Mouse (Mus musculus): ENCODE data around the gene Rgs11. TPM values are rescaled to one million over a fixed set of nuclear protein-coding genes. Genes with fewer than 3 reads are reported as not detected.

The Rgs11 gene
- polyA plus RNA-seq, 1 experiment from 2014 or later: 2.6 TPM

DNA sequence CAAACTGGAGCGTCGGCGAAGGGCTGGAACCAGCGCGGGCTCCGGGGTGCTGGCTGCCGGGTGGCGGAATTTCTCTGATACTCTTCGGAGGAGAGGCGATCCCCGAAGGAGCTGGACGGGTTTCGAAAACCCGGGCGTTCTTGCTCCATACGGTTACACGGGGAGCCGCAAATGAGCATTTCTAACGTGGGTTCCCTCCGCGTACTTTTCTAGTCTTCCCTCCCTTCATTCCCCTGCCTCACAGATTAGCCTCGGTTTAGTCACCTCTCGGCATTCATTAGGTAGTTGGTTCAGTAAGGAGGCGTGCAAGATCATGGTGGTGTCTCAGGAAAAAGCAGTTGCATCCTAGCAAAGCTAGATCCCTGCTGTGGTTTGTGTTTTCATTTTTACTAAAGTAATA, 50.6 kb downstream of the Rgs11 start:
- WGBS: under 1% methylated on average over 24 of the region's 24 CpGs
- peaks cover 2% of the 10 kb centered on the region; the same call in 1 of the 2 replicates for H3K36me3 ChIP-seq (ENCODE audit: control insufficient read depth, insufficient read depth, low read length)
- peak overlapping the region; percentile 63 for H3K4me2 ChIP-seq (replicated peaks; ENCODE audit: low read depth, low read length)
- DNase-seq (ENCODE audit: low spot score) (no peak), ATAC-seq (ENCODE audit: low FRiP score) (no peak)
- H3K27me3 ChIP-seq (ENCODE audit: control insufficient read depth, insufficient read depth, low read length): no peaks in the 10 kb centered on the region
- H3K27ac ChIP-seq (ENCODE audit: low read depth, low read length): peak overlapping the region; percentile 97
- H3K4me3 ChIP-seq (ENCODE audit: low read depth, low read length): peak overlapping the region; percentile 86
- H3K9ac ChIP-seq (ENCODE audit: low read depth, low read length): peak overlapping the region; percentile 94
- H3K4me1 ChIP-seq (replicated peaks; ENCODE audit: control insufficient read depth, insufficient read depth, low read length): peaks cover 2% of the 10 kb centered on the region; the same call in 1 of the 2 replicates
- no peaks in the 10 kb centered on the region for H3K9me3 ChIP-seq (ENCODE audit: control insufficient read depth, low read length)

DNA sequence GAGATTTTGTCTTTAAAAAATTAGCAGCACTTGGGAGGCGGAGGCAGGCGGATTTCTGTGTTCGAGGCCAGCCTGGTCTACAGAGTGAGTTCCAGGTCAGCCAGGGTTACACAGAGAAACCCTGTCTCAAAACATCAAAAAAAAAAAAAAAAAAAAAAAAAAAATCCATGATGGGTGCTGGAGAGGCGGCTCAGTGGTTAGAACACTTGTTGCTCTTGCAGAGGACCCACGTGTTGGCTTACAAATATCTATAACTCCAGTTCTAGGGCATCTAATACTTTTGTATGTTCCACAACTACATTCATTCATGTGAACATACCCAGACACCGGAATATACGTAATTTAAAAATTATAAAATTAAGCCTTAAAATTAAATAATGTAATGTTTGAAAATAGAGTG, 52.6 kb downstream of the Rgs11 start:
- H3K4me3 ChIP-seq (ENCODE audit: low read depth, low read length): no peak overlapping the region
- DNase-seq (ENCODE audit: low spot score) (peak; percentile 20), ATAC-seq (ENCODE audit: low FRiP score) (no peak)
- no peak overlapping the region for H3K27ac ChIP-seq (ENCODE audit: low read depth, low read length)
- peaks cover 2% of the 10 kb centered on the region; the same call in 1 of the 2 replicates for H3K4me1 ChIP-seq (replicated peaks; ENCODE audit: control insufficient read depth, insufficient read depth, low read length)
- H3K9me3 ChIP-seq (ENCODE audit: control insufficient read depth, low read length): no peaks in the 10 kb centered on the region
- no peak overlapping the region for H3K4me2 ChIP-seq (replicated peaks; ENCODE audit: low read depth, low read length)
- H3K27me3 ChIP-seq (ENCODE audit: control insufficient read depth, insufficient read depth, low read length): no peaks in the 10 kb centered on the region
- H3K36me3 ChIP-seq (ENCODE audit: control insufficient read depth, insufficient read depth, low read length): peaks cover 8% of the 10 kb centered on the region
- H3K9ac ChIP-seq (ENCODE audit: low read depth, low read length): no peak overlapping the region
- WGBS: 95% methylated on average over 7 of the region's 7 CpGs

Other genes with a start within 250 kb of the Rgs11 start
- gene Capn15, start 217.2 kb upstream of the Rgs11 start, polyA plus RNA-seq (2014; fragmentation: Nextera tagmentation; extraction: Ambion mirVana): 19.5 and 20.3 TPM in 2 replicates
- 19.6 and 20.4 TPM in 2 replicates for gene Rab11fip3, start 133.4 kb upstream of the Rgs11 start, polyA plus RNA-seq (2014; fragmentation: Nextera tagmentation; extraction: Ambion mirVana)
- gene Decr2, start 112.6 kb upstream of the Rgs11 start, polyA plus RNA-seq (2014; fragmentation: Nextera tagmentation; extraction: Ambion mirVana): 20.4 and 24.7 TPM in 2 replicates
- 60.3 and 62.6 TPM in 2 replicates for gene Nme4, start 107.3 kb upstream of the Rgs11 start, polyA plus RNA-seq (2014; fragmentation: Nextera tagmentation; extraction: Ambion mirVana)
- gene Tmem8, start 89.7 kb upstream of the Rgs11 start, polyA plus RNA-seq (2014; fragmentation: Nextera tagmentation; extraction: Ambion mirVana): 1.0 and 1.1 TPM in 2 replicates
- gene Mrpl28, start 79.5 kb upstream of the Rgs11 start, polyA plus RNA-seq (2014; fragmentation: Nextera tagmentation; extraction: Ambion mirVana): 244 TPM in 2 replicates
- gene Axin1, start 64.3 kb upstream of the Rgs11 start, polyA plus RNA-seq (2014; fragmentation: Nextera tagmentation; extraction: Ambion mirVana): 8.6 and 12.4 TPM in 2 replicates
- 0.27 and 0.46 TPM in 2 replicates for gene Pdia2, start 3.9 kb upstream of the Rgs11 start, polyA plus RNA-seq (2014; fragmentation: Nextera tagmentation; extraction: Ambion mirVana)
- gene Arhgdig, start 4.8 kb downstream of the Rgs11 start, polyA plus RNA-seq (2014; fragmentation: Nextera tagmentation; extraction: Ambion mirVana): 9.9 and 10.0 TPM in 2 replicates
- 18.7 and 20.1 TPM in 2 replicates for gene Fam234a, start 41.3 kb downstream of the Rgs11 start, polyA plus RNA-seq (2014; fragmentation: Nextera tagmentation; extraction: Ambion mirVana)
- gene Luc7l, start 49.9 kb downstream of the Rgs11 start, polyA plus RNA-seq (2014; fragmentation: Nextera tagmentation; extraction: Ambion mirVana): 131 and 133 TPM in 2 replicates
- 0.25 and 0.79 TPM in 2 replicates for gene Neurl1b, start 211.9 kb downstream of the Rgs11 start, polyA plus RNA-seq (2014; fragmentation: Nextera tagmentation; extraction: Ambion mirVana)